Mouse (Mus musculus) adrenal gland, postnatal 14 days (tissue): ENCODE measurements around the gene Vtn. TPM values are rescaled to one million over a fixed set of nuclear protein-coding genes. Genes with fewer than 3 reads are reported as not detected.

ENCODE experiments used
- DNase-seq: peaks from one replicate; pipeline ENCODE4 v3.0.0; 2021; ENCODE audit warnings: mixed read lengths
- long read RNA-seq, 2 experiments: library from polyadenylated mRNA; stranded (forward); transcript quantifications; one replicate each; pipeline ENCODE4 v2.0.0; 2021
- total RNA-seq: library from RNA; stranded (reverse); gene quantifications from 2 replicates; pipeline ENCODE4 v1.2.3, GENCODE M21; 2021

Vtn gene
- total RNA-seq = 23.9 and 283 TPM in 2 replicates
- long read RNA-seq, experiment 1, transcript Vtn-201 (8 exons, 1,744 nt) = major isoform, 6 of 6 reads
- long read RNA-seq, experiment 1, partial matches to known transcripts = 0 of 6 reads
- long read RNA-seq, experiment 1, other reads (novel, unspliced or antisense) = 0 of 6 reads
- long read RNA-seq, experiment 2, transcript Vtn-201 (8 exons, 1,744 nt) = major isoform, 166 of 201 reads
- long read RNA-seq, experiment 2, partial matches to known transcripts = 25 of 201 reads
- long read RNA-seq, experiment 2, other reads (novel, unspliced or antisense) = 6 of 201 reads

GRCm38 (mm10) chr11:78499004-78499403, at the start of gene Vtn:
Gene Vtn, plus strand, starts transcription at chr11:78499091.
- no peak for DNase-seq

GRCm38 (mm10) chr11:78450337-78450736, 48.6 kb upstream of the Vtn start:
- no peak for DNase-seq

GRCm38 (mm10) chr11:78453675-78454074, 45.2 kb upstream of the Vtn start:
- DNase-seq = peak; percentile 84

- DNase-seq = no peak
Observed at GRCm38 (mm10) chr11:78454276-78454675, 44.6 kb upstream of the Vtn start.

GRCm38 (mm10) chr11:78455308-78455707, 43.6 kb upstream of the Vtn start:
- DNase-seq = peak; percentile 71

- DNase-seq = no peak
Observed at GRCm38 (mm10) chr11:78458740-78459139, 40.2 kb upstream of the Vtn start.

GRCm38 (mm10) chr11:78461894-78462293, 37.0 kb upstream of the Vtn start:
- no peak for DNase-seq

GRCm38 (mm10) chr11:78462669-78463068, 36.2 kb upstream of the Vtn start:
- no peak for DNase-seq

GRCm38 (mm10) chr11:78463286-78464036, 35.4 kb upstream of the Vtn start:
- peak; percentile 31 for DNase-seq

GRCm38 (mm10) chr11:78465116-78465515, 33.8 kb upstream of the Vtn start:
- no peak for DNase-seq

- peak; percentile 93 for DNase-seq
Observed at GRCm38 (mm10) chr11:78465568-78466180, 33.2 kb upstream of the Vtn start, which contains the start of gene Slc46a1. Gene Slc46a1, plus strand, starts transcription at chr11:78465697.

- no peak for DNase-seq
Observed at GRCm38 (mm10) chr11:78466242-78466912, 32.5 kb upstream of the Vtn start.

GRCm38 (mm10) chr11:78467515-78467914, 31.4 kb upstream of the Vtn start:
- DNase-seq = no peak

- DNase-seq = no peak
Observed at GRCm38 (mm10) chr11:78467932-78468331, 31.0 kb upstream of the Vtn start.

- DNase-seq = peak; percentile 34
Observed at GRCm38 (mm10) chr11:78471326-78472103, 27.4 kb upstream of the Vtn start.

- DNase-seq = no peak
Observed at GRCm38 (mm10) chr11:78475289-78475688, 23.6 kb upstream of the Vtn start.

- no peak for DNase-seq
Observed at GRCm38 (mm10) chr11:78483639-78484038, 15.3 kb upstream of the Vtn start.

- peak; percentile 83 for DNase-seq
Observed at GRCm38 (mm10) chr11:78488168-78488567, 10.7 kb upstream of the Vtn start.

GRCm38 (mm10) chr11:78490781-78491241, 8.1 kb upstream of the Vtn start:
- DNase-seq = peak; percentile 56

GRCm38 (mm10) chr11:78495904-78496303, 3.0 kb upstream of the Vtn start:
- peak; percentile 73 for DNase-seq

GRCm38 (mm10) chr11:78497071-78497541, 1.8 kb upstream of the Vtn start:
- DNase-seq = peak; percentile 59
